Mouse (Mus musculus) neural tube, embryonic 11.5 days (tissue): ENCODE results near the gene Abcc4. TPM values are rescaled to one million over a fixed set of nuclear protein-coding genes. Genes with fewer than 3 reads are reported as not detected.

ENCODE experiments used
- ATAC-seq: fragments of 200-750 bp; cut with Nextera tagmentation; 2 replicates; pipeline ENCODE4 v1.8.0; 2017; ENCODE audit warnings: moderate number of reproducible peaks, mild to moderate bottlenecking, moderate TSS enrichment, moderate library complexity; ENCODE audit not compliant: insufficient read depth, low FRiP score, low TSS enrichment
- DNase-seq: peaks from one replicate; pipeline ENCODE4 v3.0.0-alpha.2; 2015; ENCODE audit warnings: low spot score
- H3K27ac ChIP-seq: fragments of 300-500 bp; sonication (generic); 2 replicates; pipeline ENCODE4 v1.5.1; 2014; ENCODE audit warnings: low read depth, mild to moderate bottlenecking, low read length
- H3K27me3 ChIP-seq: fragments of 300-500 bp; sonication (generic); 2 replicates; pipeline ENCODE4 v1.6.1; 2014; ENCODE audit warnings: mild to moderate bottlenecking, low read length, mixed read lengths; ENCODE audit not compliant: control insufficient read depth, insufficient read depth
- H3K36me3 ChIP-seq: fragments of 300-500 bp; sonication (generic); 2 replicates; pipeline ENCODE4 v1.6.1; 2014; ENCODE audit warnings: mild to moderate bottlenecking, low read length, moderate library complexity, mixed read lengths; ENCODE audit not compliant: control insufficient read depth, insufficient read depth
- H3K4me1 ChIP-seq: fragments of 300-500 bp; sonication (generic); 2 replicates; pipeline ENCODE4 v1.6.1; 2014; ENCODE audit warnings: low read length, mixed read lengths; ENCODE audit not compliant: control insufficient read depth, insufficient read depth
- H3K4me2 ChIP-seq: fragments of 300-500 bp; sonication (generic); 2 replicates; pipeline ENCODE4 v1.6.1; 2014; ENCODE audit warnings: low read depth, mild to moderate bottlenecking, moderate library complexity
- H3K4me3 ChIP-seq: fragments of 300-500 bp; sonication (generic); 2 replicates; pipeline ENCODE4 v1.5.1; 2014; ENCODE audit warnings: low read depth, low read length
- H3K9ac ChIP-seq: fragments of 300-500 bp; sonication (generic); 2 replicates; pipeline ENCODE4 v1.6.1; 2014; ENCODE audit warnings: mild to moderate bottlenecking, low read length
- H3K9me3 ChIP-seq: fragments of 300-500 bp; sonication (generic); 2 replicates; pipeline ENCODE4 v1.6.1; 2016; ENCODE audit warnings: low read length; ENCODE audit not compliant: control insufficient read depth
- WGBS: fragments of 180-500 bp; shearing (Covaris S2); extraction: QIAGEN DNeasy Blood & Tissue Kit; methylation state at CpG from one replicate; pipeline ENCODE4 v1.1.7; 2014; 5-methylcytosine and 5-hydroxymethylcytosine counted together
- polyA plus RNA-seq: library from polyadenylated mRNA; unstranded; fragments of >200 nt; fragmentation: Nextera tagmentation; extraction: Ambion mirVana; gene quantifications from 2 replicates; pipeline ENCODE4 v1.2.1, GENCODE M21; 2014

Abcc4 gene
- polyA plus RNA-seq, 1 experiment from 2014 or later = 3.3 TPM

- peak; percentile 37 for DNase-seq
- Histone ChIP-seq H3K27ac (no peak overlapping the region), H3K4me2 (peak overlapping the region; percentile 95), H3K36me3 (no peaks in the 10 kb centered on the region), H3K9ac (peak overlapping the region; percentile 64), H3K4me1 (no peaks in the 10 kb centered on the region), H3K9me3 (no peaks in the 10 kb centered on the region), H3K4me3 (peak overlapping the region; percentile 59), H3K27me3 (peaks cover 14% of the 10 kb centered on the region; the same call in 1 of the 2 replicates)
- 4% methylated on average over 10 of the region's 10 CpGs for WGBS
- no peak for ATAC-seq
These were observed 583 bp downstream of the Abcc4 start for GRCm38 (mm10) chr14:118705465-118705807.

DNA sequence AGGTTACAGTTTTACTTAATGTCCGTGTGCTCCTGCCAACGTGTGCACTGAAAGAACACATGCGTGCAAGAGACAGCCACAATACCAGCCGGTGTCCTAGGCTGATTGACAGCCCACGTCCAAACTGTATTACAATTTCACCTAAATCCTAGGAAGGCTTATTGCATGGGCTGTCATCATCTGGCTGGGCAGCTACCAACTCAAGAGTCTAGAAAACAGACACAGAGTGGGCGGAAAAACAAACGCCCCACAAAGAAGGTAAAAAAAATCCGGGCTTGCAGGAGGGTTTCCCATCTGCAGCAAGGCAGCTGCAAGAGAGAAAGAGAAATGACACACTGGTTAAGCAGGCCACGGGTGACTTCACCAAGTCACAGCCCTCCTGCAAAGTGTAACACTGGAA, 2.7 kb downstream of the Abcc4 start:
- H3K4me2 ChIP-seq = no peak overlapping the region
- 81% methylated on average over 9 of the region's 9 CpGs for WGBS
- no peak overlapping the region for H3K9ac ChIP-seq
- peaks cover 14% of the 10 kb centered on the region; the same call in 1 of the 2 replicates for H3K27me3 ChIP-seq
- no peak overlapping the region for H3K4me3 ChIP-seq
- ATAC-seq (no peak), DNase-seq (no peak)
- H3K9me3 ChIP-seq = no peaks in the 10 kb centered on the region
- no peak overlapping the region for H3K27ac ChIP-seq
- no peaks in the 10 kb centered on the region for H3K36me3 ChIP-seq
- H3K4me1 ChIP-seq = peaks cover 3% of the 10 kb centered on the region; the same call in 1 of the 2 replicates

DNA sequence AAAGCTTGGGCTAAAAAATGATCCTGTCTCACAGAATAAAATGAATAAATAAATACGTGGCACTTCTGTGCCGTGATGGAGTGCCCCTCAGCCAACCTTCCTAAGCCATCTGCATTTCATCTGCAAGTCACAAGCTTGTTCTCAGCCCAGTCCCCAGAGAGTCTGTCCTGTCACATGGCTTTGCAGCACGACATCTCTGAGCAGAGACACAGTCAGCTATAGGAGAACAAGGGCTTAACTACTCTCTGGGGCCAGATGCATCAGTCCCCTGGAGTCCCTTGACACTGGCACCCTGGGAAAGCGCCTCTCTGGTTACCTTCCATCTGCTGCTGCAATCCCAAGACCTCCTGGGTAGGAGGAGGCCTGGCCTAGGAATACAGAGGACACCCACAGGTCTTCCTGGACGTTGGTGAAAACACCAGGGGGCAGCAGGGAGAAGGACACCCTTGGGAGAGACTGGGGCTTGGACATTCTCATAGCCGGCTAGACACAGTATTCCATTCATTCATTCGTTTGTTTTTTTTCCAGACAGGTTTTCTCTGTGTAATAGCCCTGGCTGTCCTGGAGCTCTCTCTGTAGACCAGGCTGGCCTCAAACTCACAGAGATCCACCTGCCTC, 3.9 kb downstream of the Abcc4 start:
- no peaks in the 10 kb centered on the region for H3K9me3 ChIP-seq
- peaks cover 12% of the 10 kb centered on the region; the same call in 1 of the 2 replicates for H3K27me3 ChIP-seq
- no peak for ATAC-seq
- H3K9ac ChIP-seq = no peak overlapping the region
- no peak overlapping the region for H3K4me2 ChIP-seq
- WGBS = 49% methylated on average over 7 of the region's 7 CpGs
- H3K4me3 ChIP-seq = no peak overlapping the region
- no peak overlapping the region for H3K27ac ChIP-seq
- no peaks in the 10 kb centered on the region for H3K36me3 ChIP-seq
- no peak for DNase-seq
- H3K4me1 ChIP-seq = peaks cover 3% of the 10 kb centered on the region; the same call in 1 of the 2 replicates

DNA sequence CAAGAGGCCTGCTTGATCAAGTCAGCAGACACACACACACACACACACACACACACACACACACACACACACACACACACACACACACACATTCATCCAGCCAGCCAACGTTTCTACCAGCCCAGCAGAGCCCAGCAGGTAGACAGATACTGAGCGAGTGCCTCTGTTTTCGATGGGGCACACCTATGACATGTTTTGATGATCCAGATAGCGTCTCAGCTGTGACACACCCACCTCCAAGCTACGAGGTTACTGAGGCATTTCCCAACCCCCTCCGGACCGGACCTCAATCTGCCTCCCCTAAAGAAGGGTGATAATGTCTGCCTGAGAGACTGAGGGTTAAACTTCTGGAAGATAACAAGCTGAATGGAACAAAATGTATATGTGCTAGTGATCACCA, 5.4 kb downstream of the Abcc4 start:
- H3K36me3 ChIP-seq = no peaks in the 10 kb centered on the region
- 77% methylated on average over 7 of the region's 7 CpGs for WGBS

DNA sequence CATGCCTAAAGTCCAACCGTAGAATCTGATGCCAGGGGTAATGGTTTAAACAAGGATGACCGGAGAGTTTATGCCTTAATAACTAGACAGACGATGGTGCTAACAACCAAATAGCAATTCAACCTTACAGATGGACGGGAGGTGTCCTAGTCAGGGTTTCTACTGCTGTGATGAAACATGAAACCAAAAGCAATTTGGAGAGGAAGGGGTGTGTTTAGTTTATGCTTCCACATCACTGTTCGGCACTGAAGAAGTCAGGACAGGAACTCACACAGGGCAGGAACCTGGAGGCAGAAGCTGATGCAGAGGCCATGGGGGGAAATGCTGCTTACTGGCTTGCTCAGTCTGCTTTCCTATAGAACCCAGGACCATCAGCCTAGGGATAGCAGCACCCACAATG, 6.1 kb downstream of the Abcc4 start:
- Histone ChIP-seq H3K27ac (no peak overlapping the region), H3K4me1 (peaks cover 3% of the 10 kb centered on the region; the same call in 1 of the 2 replicates), H3K36me3 (no peaks in the 10 kb centered on the region), H3K4me2 (no peak overlapping the region), H3K27me3 (peaks cover 2% of the 10 kb centered on the region; the same call in 1 of the 2 replicates), H3K4me3 (no peak overlapping the region), H3K9me3 (no peaks in the 10 kb centered on the region), H3K9ac (no peak overlapping the region)
- 49% methylated on average over 5 of the region's 5 CpGs for WGBS
- ATAC-seq (no peak), DNase-seq (no peak)

More for the DNA sequence above, 5.4 kb downstream of the Abcc4 start:
- H3K27ac ChIP-seq = no peak overlapping the region
- no peaks in the 10 kb centered on the region for H3K9me3 ChIP-seq
- no peak overlapping the region for H3K9ac ChIP-seq
- H3K4me3 ChIP-seq = no peak overlapping the region
- no peak for DNase-seq
- H3K4me1 ChIP-seq = peaks cover 3% of the 10 kb centered on the region; the same call in 1 of the 2 replicates
- H3K27me3 ChIP-seq = peaks cover 4% of the 10 kb centered on the region; the same call in 1 of the 2 replicates
- no peak overlapping the region for H3K4me2 ChIP-seq
- ATAC-seq = no peak

- Histone ChIP-seq H3K4me2 (no peak overlapping the region), H3K27ac (no peak overlapping the region), H3K36me3 (no peaks in the 10 kb centered on the region), H3K4me1 (peaks cover 3% of the 10 kb centered on the region; the same call in 1 of the 2 replicates), H3K9me3 (no peaks in the 10 kb centered on the region), H3K9ac (no peak overlapping the region), H3K27me3 (no peaks in the 10 kb centered on the region; the same call in 1 of the 2 replicates), H3K4me3 (no peak overlapping the region)
- ATAC-seq (no peak), DNase-seq (no peak)
- 69% methylated on average over 10 of the region's 10 CpGs for WGBS
These were observed 6.5 kb downstream of the Abcc4 start for GRCm38 (mm10) chr14:118699508-118699907.

- no peak overlapping the region for H3K4me3 ChIP-seq
- DNase-seq (no peak), ATAC-seq (no peak)
- H3K36me3 ChIP-seq = no peaks in the 10 kb centered on the region
- no peak overlapping the region for H3K9ac ChIP-seq
- 95% methylated on average over 16 of the region's 16 CpGs for WGBS
- H3K9me3 ChIP-seq = no peaks in the 10 kb centered on the region
- peaks cover 3% of the 10 kb centered on the region; the same call in 1 of the 2 replicates for H3K4me1 ChIP-seq
- H3K4me2 ChIP-seq = no peak overlapping the region
- no peaks in the 10 kb centered on the region for H3K27me3 ChIP-seq
- H3K27ac ChIP-seq = no peak overlapping the region
These were observed 9.3 kb downstream of the Abcc4 start for GRCm38 (mm10) chr14:118696556-118697289.

DNA sequence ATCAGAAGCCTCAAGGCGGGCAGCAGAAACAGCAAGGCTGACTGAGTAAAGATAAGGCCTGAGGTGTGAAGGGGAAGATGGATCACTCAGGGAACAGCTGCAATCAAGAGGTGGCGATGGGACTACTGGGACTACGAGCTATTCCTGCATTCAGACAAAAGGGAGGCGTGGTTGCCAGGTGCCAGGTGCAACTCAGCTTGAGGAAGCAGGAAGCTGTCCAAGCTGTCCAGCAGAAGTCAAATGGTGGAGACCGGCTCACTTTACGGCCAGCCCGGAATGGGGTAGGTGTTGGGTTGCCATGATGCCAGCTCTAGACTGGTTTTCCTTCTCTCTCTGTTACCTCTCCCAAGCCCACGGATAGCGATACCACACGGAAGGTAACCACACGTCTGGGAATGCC, 10.2 kb downstream of the Abcc4 start:
- no peak for ATAC-seq

GRCm38 (mm10) chr14:118694321-118694720, 11.7 kb downstream of the Abcc4 start:
- DNase-seq (no peak), ATAC-seq (no peak)
- Histone ChIP-seq H3K9ac (no peak overlapping the region), H3K9me3 (no peaks in the 10 kb centered on the region), H3K4me1 (no peaks in the 10 kb centered on the region), H3K27me3 (no peaks in the 10 kb centered on the region), H3K36me3 (no peaks in the 10 kb centered on the region), H3K27ac (no peak overlapping the region), H3K4me2 (no peak overlapping the region), H3K4me3 (no peak overlapping the region)
- WGBS = 91% methylated on average over 7 of the region's 7 CpGs

More for the DNA sequence above, 10.2 kb downstream of the Abcc4 start:
- no peaks in the 10 kb centered on the region for H3K9me3 ChIP-seq
- H3K27me3 ChIP-seq = no peaks in the 10 kb centered on the region
- H3K9ac ChIP-seq = no peak overlapping the region
- H3K4me3 ChIP-seq = no peak overlapping the region
- 89% methylated on average over 11 of the region's 11 CpGs for WGBS
- DNase-seq = no peak
- no peak overlapping the region for H3K27ac ChIP-seq
- H3K36me3 ChIP-seq = no peaks in the 10 kb centered on the region
- H3K4me1 ChIP-seq = peaks cover 3% of the 10 kb centered on the region; the same call in 1 of the 2 replicates
- H3K4me2 ChIP-seq = no peak overlapping the region
